Mouse (Mus musculus) kidney, adult 2 months (tissue): ENCODE measurements around the gene 1700006A11Rik.

Experiments used
- CTCF ChIP-seq: fragments of 200-500 bp; conservative IDR thresholded peaks from 2 replicates; pipeline ENCODE4 v1.5.1; 2011; ENCODE audit warnings: low read depth, mild to moderate bottlenecking, control low read depth, low read length, moderate library complexity, mixed read lengths; ENCODE audit not compliant: insufficient read depth, insufficient read length
- POLR2A ChIP-seq: fragments of 200-500 bp; IDR thresholded peaks from one replicate; pipeline ENCODE4 v1.6.1; 2011; ENCODE audit warnings: low read depth, low read length, control low read depth

DNA sequence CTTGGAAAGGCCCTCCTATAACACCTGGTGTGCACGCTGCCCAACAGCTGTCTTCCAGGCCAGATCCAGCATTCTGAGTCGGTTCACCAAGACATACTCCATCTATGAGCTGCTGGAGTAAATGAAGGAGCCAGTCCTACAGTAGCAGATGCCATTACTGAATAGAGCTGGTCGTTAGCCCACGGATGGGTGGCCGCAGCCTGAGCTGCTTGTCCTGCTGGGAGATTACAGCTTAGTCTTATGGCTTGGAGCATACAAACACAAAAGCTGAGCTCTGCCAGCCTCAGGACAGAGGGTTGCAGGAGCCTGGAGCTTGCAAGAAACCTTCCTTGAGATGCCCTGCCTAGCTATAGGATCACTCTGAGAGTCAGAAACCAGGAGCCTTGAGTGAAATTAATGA, 33.6 kb downstream of the 1700006A11Rik start:
- TF ChIP-seq CTCF = no peak
- TF ChIP-seq POLR2A = no peak
